Mouse (Mus musculus) forebrain, embryonic 12.5 days (tissue): ENCODE measurements around the gene Urah. TPM values are rescaled to one million over a fixed set of nuclear protein-coding genes. Genes with fewer than 3 reads are reported as not detected.

Experiments used
- ATAC-seq: fragments of 200-750 bp; cut with Nextera tagmentation; 2 replicates; pipeline ENCODE4 v1.8.0; 2017; ENCODE audit warnings: moderate TSS enrichment; ENCODE audit not compliant: low FRiP score
- H3K27ac ChIP-seq: fragments of 300-500 bp; sonication (generic); 2 replicates; pipeline ENCODE4 v1.5.1; 2016; ENCODE audit warnings: mild to moderate bottlenecking
- H3K27me3 ChIP-seq: fragments of 300-500 bp; sonication (generic); 2 replicates; pipeline ENCODE4 v1.6.1; 2016; ENCODE audit warnings: mild to moderate bottlenecking
- H3K36me3 ChIP-seq: fragments of 300-500 bp; sonication (generic); replicated peaks from 2 replicates; pipeline ENCODE4 v1.6.1; 2016; ENCODE audit warnings: mild to moderate bottlenecking
- H3K4me1 ChIP-seq: fragments of 300-500 bp; sonication (generic); 2 replicates; pipeline ENCODE4 v1.6.1; 2016
- H3K4me2 ChIP-seq: fragments of 300-500 bp; sonication (generic); 2 replicates; pipeline ENCODE4 v1.6.1; 2016; ENCODE audit warnings: mild to moderate bottlenecking, moderate library complexity
- H3K4me3 ChIP-seq: fragments of 300-500 bp; sonication (generic); replicated peaks from 2 replicates; pipeline ENCODE4 v1.5.1; 2016; ENCODE audit warnings: mild to moderate bottlenecking
- H3K9ac ChIP-seq: fragments of 300-500 bp; sonication (generic); 2 replicates; pipeline ENCODE4 v1.6.1; 2016; ENCODE audit warnings: mild to moderate bottlenecking
- H3K9me3 ChIP-seq: fragments of 300-500 bp; sonication (generic); 2 replicates; pipeline ENCODE4 v1.6.1; 2016
- WGBS: fragments of 180-500 bp; shearing (Covaris S2); methylation state at CpG from one replicate; pipeline ENCODE4 v1.1.7; 2016; 5-methylcytosine and 5-hydroxymethylcytosine counted together
- polyA plus RNA-seq: library from polyadenylated mRNA; unstranded; fragments of >200 nt; fragmentation: Nextera tagmentation; extraction: Ambion mirVana; gene quantifications from 2 replicates; pipeline ENCODE4 v1.2.1, GENCODE M21; 2016

Gene Urah
- polyA plus RNA-seq, 1 experiment from 2014 or later: not detected

- H3K4me1 ChIP-seq: peaks cover 17% of the 10 kb centered on the region
- peak overlapping the region; percentile 95 for H3K4me3 ChIP-seq
- peak; percentile 73 for ATAC-seq
- H3K27me3 ChIP-seq: no peaks in the 10 kb centered on the region
- H3K9ac ChIP-seq: peak overlapping the region; percentile 83
- peak overlapping the region; percentile 66 for H3K4me2 ChIP-seq
- peak overlapping the region; percentile 69 for H3K27ac ChIP-seq
- under 1% methylated on average over 12 of the region's 12 CpGs for WGBS
- H3K9me3 ChIP-seq: no peaks in the 10 kb centered on the region
- peaks cover 21% of the 10 kb centered on the region for H3K36me3 ChIP-seq
Observed at GRCm38 (mm10) chr7:140882469-140882803, 47.6 kb downstream of the Urah start.

Other genes starting within 250 kb of the Urah start
- gene Olfr46, start 233.7 kb upstream of the Urah start, polyA plus RNA-seq: not detected in 2 replicates
- gene Olfr61, start 206.0 kb upstream of the Urah start, polyA plus RNA-seq: not detected in 2 replicates
- not detected in 2 replicates for gene Olfr53, start 188.6 kb upstream of the Urah start, polyA plus RNA-seq
- not detected in 2 replicates for gene Olfr539, start 175.1 kb upstream of the Urah start, polyA plus RNA-seq
- not detected in 2 replicates for gene Olfr45, start 153.1 kb upstream of the Urah start, polyA plus RNA-seq
- not detected in 2 replicates for gene Olfr541, start 137.8 kb upstream of the Urah start, polyA plus RNA-seq
- not detected in 2 replicates for gene Cyp2e1, start 71.3 kb upstream of the Urah start, polyA plus RNA-seq
- gene Syce1, start 47.2 kb upstream of the Urah start, polyA plus RNA-seq: 0.13 and 0.31 TPM in 2 replicates
- 7.0 and 7.4 TPM in 2 replicates for gene Zfp941, start 12.8 kb upstream of the Urah start, polyA plus RNA-seq
- not detected in 2 replicates for gene Scgb1c1, start 10.5 kb downstream of the Urah start, polyA plus RNA-seq
- gene Odf3, start 12.8 kb downstream of the Urah start, polyA plus RNA-seq: 0.13 TPM in 1 of 2 replicates, not detected in the other
- gene Gm45785, start 21.3 kb downstream of the Urah start, polyA plus RNA-seq: not detected in 2 replicates
- 60.3 and 65.6 TPM in 2 replicates for gene Ric8a, start 21.9 kb downstream of the Urah start, polyA plus RNA-seq
- gene Bet1l, start 22.6 kb downstream of the Urah start, polyA plus RNA-seq: 27.6 and 27.8 TPM in 2 replicates
- gene Psmd13, start 47.0 kb downstream of the Urah start, polyA plus RNA-seq: 307 and 318 TPM in 2 replicates
- gene Sirt3, start 47.3 kb downstream of the Urah start, polyA plus RNA-seq: 24.7 and 26.1 TPM in 2 replicates
- gene Cox8b, start 65.4 kb downstream of the Urah start, polyA plus RNA-seq: not detected in 2 replicates
- gene Nlrp6, start 85.9 kb downstream of the Urah start, polyA plus RNA-seq: 0.13 and 0.17 TPM in 2 replicates
- 12.7 and 12.9 TPM in 2 replicates for gene Pgghg, start 106.4 kb downstream of the Urah start, polyA plus RNA-seq
- gene Ifitm5, start 115.3 kb downstream of the Urah start, polyA plus RNA-seq: 0.78 and 1.4 TPM in 2 replicates
- not detected in 2 replicates for gene Gm45717, start 120.9 kb downstream of the Urah start, polyA plus RNA-seq
- gene Ifitm2, start 121.0 kb downstream of the Urah start, polyA plus RNA-seq: 178 and 217 TPM in 2 replicates
- gene Ifitm1, start 132.2 kb downstream of the Urah start, polyA plus RNA-seq: 5.8 and 6.2 TPM in 2 replicates
- gene Ifitm3, start 175.8 kb downstream of the Urah start, polyA plus RNA-seq: 11.6 and 13.0 TPM in 2 replicates
- not detected in 2 replicates for gene Ifitm6, start 182.9 kb downstream of the Urah start, polyA plus RNA-seq
- gene Gm17387, start 194.1 kb downstream of the Urah start, polyA plus RNA-seq: not detected in 2 replicates
- 40.7 and 43.6 TPM in 2 replicates for gene B4galnt4, start 226.1 kb downstream of the Urah start, polyA plus RNA-seq
- gene Pkp3, start 243.2 kb downstream of the Urah start, polyA plus RNA-seq: 1.3 and 1.5 TPM in 2 replicates